ENCODE assay signal across 8 mouse cellular contexts in the genomic region with DNA sequence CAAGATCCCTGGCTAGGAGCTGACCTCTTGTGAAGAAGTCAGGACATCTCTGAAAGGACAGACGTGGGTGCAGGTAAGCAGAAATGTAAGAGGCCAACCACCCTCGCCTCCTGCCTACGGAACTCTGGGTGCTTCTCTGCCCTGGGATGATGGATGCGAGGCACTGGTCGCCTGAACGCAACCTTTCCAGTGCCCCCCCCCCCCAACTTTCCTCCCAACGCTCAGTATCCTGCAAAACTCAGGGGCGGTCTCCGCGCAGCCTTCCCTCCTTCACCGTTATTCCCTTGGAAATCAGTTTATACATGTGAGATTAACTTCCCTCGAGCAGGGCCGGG. TPM values are rescaled to one million over a fixed set of nuclear protein-coding genes. Genes with fewer than 3 reads are reported as not detected.
DNase-seq lines count a peak whose midpoint lies in the region; ATAC-seq and TF ChIP-seq lines count a peak whose summit lies in the region.
"Had no signal": no experiment of that assay in that cellular context is flagged by ENCODE, and none has a peak within 500 bp of the region (broad histone marks: within the 10 kb centered on the region; RNA-seq: fewer than 3 reads in every experiment).

No protein-coding gene starts in this region.

- DNase-seq in lung, postnatal 10 days, result no peak
- DNase-seq in yolk sac, embryonic 10.5 days (ENCODE audit: low spot score), result no peak
- DNase-seq: right cerebral cortex, postnatal 25 days had no signal

- 0% methylated on average over 13 of the region's 13 CpGs for WGBS in lung, embryonic 16.5 days
- WGBS in forebrain, embryonic 13.5 days, result 2% methylated on average over 13 of the region's 13 CpGs
- WGBS in limb, embryonic 12.5 days, result under 1% methylated on average over 13 of the region's 13 CpGs
- WGBS in small intestine, adult 2 months, result 3% methylated on average over 13 of the region's 13 CpGs

- H3K4me1 ChIP-seq in lung, embryonic 16.5 days (replicated peaks; ENCODE audit: control insufficient read depth, insufficient read depth, low read length), result peaks cover 11% of the 10 kb centered on the region
- H3K4me1 ChIP-seq in forebrain, embryonic 13.5 days, result peaks cover 66% of the 10 kb centered on the region
- H3K4me1 ChIP-seq in limb, embryonic 12.5 days (replicated peaks), result peaks cover 28% of the 10 kb centered on the region
- H3K4me1 ChIP-seq in small intestine, adult 2 months (ENCODE audit: control insufficient read depth, insufficient read depth, insufficient read length, low read length), result peaks cover 15% of the 10 kb centered on the region

- peak overlapping the region; percentile 68 for H3K9ac ChIP-seq in lung, embryonic 16.5 days (ENCODE audit: low read length)
- no peak overlapping the region for H3K9ac ChIP-seq in forebrain, embryonic 13.5 days
- peak overlapping the region; percentile 100 for H3K9ac ChIP-seq in limb, embryonic 12.5 days (replicated peaks)

- H3K27me3 ChIP-seq in lung, embryonic 16.5 days (ENCODE audit: control insufficient read depth, insufficient read depth, low read depth, low read length), result peaks cover 27% of the 10 kb centered on the region
- H3K27me3 ChIP-seq in forebrain, embryonic 13.5 days, result peaks cover 86% of the 10 kb centered on the region
- peaks cover 8% of the 10 kb centered on the region; the same call in 1 of the 2 replicates for H3K27me3 ChIP-seq in limb, embryonic 12.5 days
- peaks cover 61% of the 10 kb centered on the region for H3K27me3 ChIP-seq in small intestine, adult 2 months (ENCODE audit: control insufficient read depth, insufficient read depth, low read length)

- no peak for ATAC-seq in lung, embryonic 16.5 days (ENCODE audit: low read depth)
- ATAC-seq in forebrain, embryonic 13.5 days, result no peak
- no peak for ATAC-seq in limb, embryonic 12.5 days (ENCODE audit: insufficient number of reproducible peaks, insufficient read depth, low FRiP score, low TSS enrichment, low read depth)
- no peak for ATAC-seq in erythroblast, adult 5-6 weeks (replicated peaks; ENCODE audit: low FRiP score, poor library complexity, severe bottlenecking)

- TF ChIP-seq CTCF in small intestine, adult 2 months (IDR thresholded peaks at IDR 0.05; ENCODE audit: extremely low read depth, insufficient read length, insufficient replicate concordance, low read depth, low read length), result no peak

- peak overlapping the region; percentile 81 for H3K4me2 ChIP-seq in lung, embryonic 16.5 days (ENCODE audit: low read depth, low read length)
- peak overlapping the region; percentile 54 for H3K4me2 ChIP-seq in forebrain, embryonic 13.5 days
- H3K4me2 ChIP-seq in limb, embryonic 12.5 days, result peak overlapping the region; percentile 64

- H3K4me3 ChIP-seq in lung, embryonic 16.5 days (ENCODE audit: low read length), result peak overlapping the region; percentile 65
- H3K4me3 ChIP-seq in forebrain, embryonic 13.5 days, result peak overlapping the region; percentile 28
- peak overlapping the region; percentile 89 for H3K4me3 ChIP-seq in limb, embryonic 12.5 days (replicated peaks)
- peak overlapping the region; percentile 57 for H3K4me3 ChIP-seq in small intestine, adult 2 months (ENCODE audit: low read depth, low read length)

- no peaks in the 10 kb centered on the region for H3K36me3 ChIP-seq in lung, embryonic 16.5 days (ENCODE audit: control insufficient read depth, insufficient read depth, low read length)
- H3K36me3 ChIP-seq in forebrain, embryonic 13.5 days (ENCODE audit: poor library complexity, severe bottlenecking), result no peaks in the 10 kb centered on the region
- H3K36me3 ChIP-seq in limb, embryonic 12.5 days, result peaks cover 9% of the 10 kb centered on the region
- no peaks in the 10 kb centered on the region for H3K36me3 ChIP-seq in small intestine, adult 2 months (ENCODE audit: control insufficient read depth, insufficient read depth, low read length)

- H3K9me3 ChIP-seq in lung, embryonic 16.5 days (ENCODE audit: control insufficient read depth, low read length), result no peaks in the 10 kb centered on the region
- H3K9me3 ChIP-seq in forebrain, embryonic 13.5 days (replicated peaks), result no peaks in the 10 kb centered on the region
- no peaks in the 10 kb centered on the region for H3K9me3 ChIP-seq in limb, embryonic 12.5 days

- H3K27ac ChIP-seq in lung, embryonic 16.5 days (ENCODE audit: low read length), result peak overlapping the region; percentile 94
- no peak overlapping the region for H3K27ac ChIP-seq in forebrain, embryonic 13.5 days
- H3K27ac ChIP-seq in limb, embryonic 12.5 days, result peak overlapping the region; percentile 100
- peak overlapping the region; percentile 33 for H3K27ac ChIP-seq in small intestine, adult 2 months (ENCODE audit: insufficient read depth, low read depth, low read length)

- no peak for TF ChIP-seq POLR2A in small intestine, adult 2 months (IDR thresholded peaks at IDR 0.05; ENCODE audit: low read depth, low read length)

RNA-seq across cellular contexts. Expression of gene Pdgfra, which starts 1.5 kb away (rescaled TPM):
- polyA plus RNA-seq in lung, embryonic 16.5 days (2015; fragmentation: Nextera tagmentation; extraction: Ambion mirVana), result 53.3 and 53.6 TPM in 2 replicates
- polyA plus RNA-seq in forebrain, embryonic 13.5 days (2015; fragmentation: Nextera tagmentation; extraction: Ambion mirVana), result 4.1 and 4.9 TPM in 2 replicates
- 148 and 159 TPM in 2 replicates for polyA plus RNA-seq in limb, embryonic 12.5 days (2016; fragmentation: Nextera tagmentation; extraction: Ambion mirVana)
- 8.3 and 13.9 TPM in 2 replicates for polyA plus RNA-seq in small intestine, adult 2 months (2012; rRNA removed)
- total RNA-seq in erythroblast, adult 5-6 weeks (2015; ENCODE audit: low replicate concordance), result 0.21 TPM in 1 of 2 replicates, not detected in the other
- total RNA-seq in erythroblast, adult 5-6 weeks (2017; ENCODE audit: low replicate concordance), result 0.34 and 0.42 TPM in 2 replicates

Comparison
In these comparisons a context has a peak if more than half of its experiments do, and no peak if none do; other contexts are left out.
1. H3K4me3 ChIP-seq: peak in every context shown above with its lines; median percentile 89 in limb, embryonic 12.5 days; 65 in lung, embryonic 16.5 days; 57 in small intestine, adult 2 months; 28 in forebrain, embryonic 13.5 days.